Mouse (Mus musculus): Measurements from ENCODE around the gene Fmo9. TPM values are rescaled to one million over a fixed set of nuclear protein-coding genes. Genes with fewer than 3 reads are reported as not detected.

The Fmo9 gene
- polyA plus RNA-seq, 1 experiment from 2014 or later, result not detected

Small RNA genes lying within 50 kb of the gene (microRNA-seq; reads per million reads assigned to microRNA genes)
- gene Gm22992, result not detected

Other genes with a start within 250 kb of the Fmo9 start
- not detected in 2 replicates for gene Gm4846, start 184.3 kb downstream of the Fmo9 start, polyA plus RNA-seq (2014; fragmentation: Nextera tagmentation; extraction: Ambion mirVana)
- gene Gm4847, start 34.2 kb downstream of the Fmo9 start, polyA plus RNA-seq (2014; fragmentation: Nextera tagmentation; extraction: Ambion mirVana), result not detected in 2 replicates

Data from heart, embryonic 14.5 days (tissue).